Mouse (Mus musculus): ENCODE results near the gene Susd1. TPM values are rescaled to one million over a fixed set of nuclear protein-coding genes. Genes with fewer than 3 reads are reported as not detected.

Susd1 gene
- polyA plus RNA-seq, 1 experiment from 2014 or later = 1.6 TPM

DNA sequence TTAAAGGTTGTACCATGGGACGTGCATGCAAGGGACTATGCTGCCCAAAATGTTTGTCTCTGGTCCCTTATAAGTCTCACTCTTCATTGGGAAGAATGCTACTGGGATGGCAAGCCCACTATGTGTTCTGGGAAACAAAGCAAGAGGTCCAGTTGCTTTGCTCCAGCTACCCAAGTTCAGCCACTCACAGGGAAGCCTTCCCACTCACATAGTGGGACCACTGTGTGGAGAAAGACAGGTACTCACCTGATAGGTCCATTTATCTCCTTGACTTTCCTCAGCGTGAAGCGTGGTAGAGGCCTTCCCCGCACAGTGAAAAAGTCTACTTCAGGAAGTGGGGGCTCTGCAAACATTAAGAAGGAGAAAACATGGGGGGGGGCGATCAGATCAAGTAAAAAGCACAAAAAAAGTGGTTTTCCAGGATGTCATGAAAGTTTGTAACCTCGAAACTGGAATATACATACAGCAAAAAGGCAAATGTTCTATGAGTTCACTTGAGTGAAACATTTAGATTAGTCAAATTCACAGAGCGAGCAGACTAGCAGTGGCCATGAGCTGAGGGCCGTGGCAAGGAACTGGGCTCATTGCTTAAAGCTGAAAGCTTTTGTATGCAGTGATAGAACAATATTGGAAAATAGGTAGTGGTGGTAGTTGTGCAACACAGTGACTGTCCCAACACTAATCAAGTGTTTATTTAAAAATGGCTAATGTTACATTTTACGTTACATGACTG is 105.6 kb downstream of the Susd1 start:
- Histone ChIP-seq H3K4me3 (no peak overlapping the region), H3K27ac (replicated peaks) (no peak overlapping the region), H3K4me1 (peaks cover 13% of the 10 kb centered on the region), H3K36me3 (replicated peaks) (no peaks in the 10 kb centered on the region), H3K9me3 (no peaks in the 10 kb centered on the region), H3K27me3 (replicated peaks; ENCODE audit: low read depth, poor library complexity, severe bottlenecking) (no peaks in the 10 kb centered on the region)
- no peak for DNase-seq (ENCODE audit: low spot score)
- 90% methylated on average over 9 of the region's 9 CpGs for WGBS

DNA sequence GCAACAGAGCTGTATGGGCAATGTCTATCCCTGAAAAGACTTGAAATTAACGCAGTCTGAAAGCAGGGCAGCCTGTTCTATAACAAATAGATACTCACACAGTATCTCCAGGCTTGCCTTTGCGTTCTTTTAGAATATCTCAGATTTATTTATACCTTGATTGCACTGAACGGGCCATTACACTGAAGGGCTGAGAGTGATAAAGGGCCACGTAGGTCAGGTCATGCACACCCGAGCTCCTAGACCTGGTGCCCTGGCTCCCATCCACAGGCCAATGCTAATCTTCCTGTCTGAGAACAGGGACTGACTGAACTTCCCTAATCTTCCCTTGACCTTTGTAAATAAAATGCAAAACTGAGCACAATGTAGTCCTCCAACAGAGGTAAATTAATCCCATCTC is 106.3 kb downstream of the Susd1 start:
- H3K27ac ChIP-seq (replicated peaks) = 0 out of 2 replicates have a peak overlapping the region, but pooled peaks have one; percentile 51
- DNase-seq (ENCODE audit: low spot score) = no peak

GRCm38 (mm10) chr4:59331633-59332032 is 106.8 kb downstream of the Susd1 start:
- DNase-seq (ENCODE audit: low spot score) = peak; percentile 21
- no peaks in the 10 kb centered on the region for H3K27me3 ChIP-seq (replicated peaks; ENCODE audit: low read depth, poor library complexity, severe bottlenecking)
- WGBS = 54% methylated on average over 9 of the region's 9 CpGs
- peak overlapping the region; percentile 51 for H3K27ac ChIP-seq (replicated peaks)
- no peak overlapping the region for H3K4me3 ChIP-seq
- H3K9me3 ChIP-seq = no peaks in the 10 kb centered on the region
- peaks cover 13% of the 10 kb centered on the region for H3K4me1 ChIP-seq
- no peaks in the 10 kb centered on the region for H3K36me3 ChIP-seq (replicated peaks)

More for the DNA sequence above, 106.3 kb downstream of the Susd1 start:
- H3K4me3 ChIP-seq = no peak overlapping the region
- no peaks in the 10 kb centered on the region for H3K9me3 ChIP-seq
- H3K4me1 ChIP-seq = peaks cover 13% of the 10 kb centered on the region
- no peaks in the 10 kb centered on the region for H3K27me3 ChIP-seq (replicated peaks; ENCODE audit: low read depth, poor library complexity, severe bottlenecking)
- 72% methylated on average over 5 of the region's 5 CpGs for WGBS
- H3K36me3 ChIP-seq (replicated peaks) = no peaks in the 10 kb centered on the region

DNA sequence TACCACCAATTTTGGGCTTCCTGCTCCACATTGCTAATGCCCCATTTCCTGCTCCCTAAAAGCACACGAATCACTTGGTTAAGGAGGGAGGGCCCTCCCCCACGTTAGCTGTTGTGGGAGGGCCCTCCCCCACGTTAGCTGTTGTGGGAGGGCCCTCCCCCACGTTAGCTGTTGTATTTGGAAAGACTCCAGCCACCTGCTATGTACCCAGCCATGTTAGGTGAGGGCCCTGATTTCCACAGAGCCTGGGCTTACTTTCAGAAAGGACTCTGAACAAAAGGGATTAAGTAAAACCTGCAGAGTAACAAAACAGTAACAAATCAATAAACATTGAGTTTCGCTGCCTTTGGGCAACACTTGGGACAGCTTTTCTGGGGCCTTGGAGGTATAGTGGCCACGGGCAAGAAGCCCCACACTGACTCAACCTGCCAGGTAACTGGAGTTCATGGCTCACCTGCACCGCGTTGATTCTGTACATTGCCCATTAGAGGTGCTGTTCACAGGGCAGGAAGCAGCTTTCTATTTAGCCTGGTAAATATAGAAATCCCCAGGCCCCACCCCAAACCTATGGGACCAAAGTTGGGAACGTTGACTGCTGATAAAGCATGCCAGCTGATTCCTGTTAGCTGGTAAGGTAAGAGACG is 107.3 kb downstream of the Susd1 start:
- H3K27ac ChIP-seq (replicated peaks) = no peak overlapping the region
- WGBS = 38% methylated on average over 10 of the region's 10 CpGs
- DNase-seq (ENCODE audit: low spot score) = no peak

DNA sequence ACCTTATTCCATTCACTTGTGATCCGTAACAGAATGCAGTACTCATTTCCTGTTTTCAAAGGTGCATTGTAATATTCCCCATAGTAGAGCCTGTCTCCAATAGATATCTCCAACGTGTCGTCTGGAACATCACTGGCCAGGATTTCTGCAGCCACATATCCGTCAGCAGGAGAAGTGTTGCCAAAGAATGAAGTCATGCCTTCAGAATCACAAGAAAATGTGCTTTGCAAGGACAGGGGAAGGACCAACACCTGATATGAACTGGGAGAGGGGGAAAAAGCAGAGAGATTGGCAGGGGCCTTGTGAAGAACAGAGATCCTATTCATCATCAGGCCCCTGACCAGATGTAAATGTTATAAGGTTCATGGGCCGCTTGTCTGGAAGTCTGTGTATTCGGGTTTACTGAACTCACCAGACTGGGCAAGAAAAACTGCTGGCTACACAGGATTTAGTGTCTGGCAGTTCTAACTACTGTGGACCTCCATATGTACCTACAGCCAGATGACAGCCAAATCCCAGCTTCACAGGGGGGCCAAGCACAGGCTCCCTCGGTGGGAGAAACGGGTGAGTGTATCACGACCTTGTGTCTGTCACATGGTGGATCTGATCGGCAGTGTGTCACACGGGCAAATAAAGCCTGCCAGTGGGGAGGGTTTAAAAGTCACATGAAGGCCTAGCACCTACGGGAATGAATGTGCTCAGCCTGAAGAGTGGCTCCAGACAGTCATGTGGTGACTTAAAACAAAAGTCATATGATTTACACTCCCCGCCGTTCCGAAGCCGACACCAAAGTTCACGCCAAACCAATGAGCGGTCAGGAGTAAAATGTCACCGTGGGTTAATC is 108.8 kb downstream of the Susd1 start:
- DNase-seq (ENCODE audit: low spot score) = no peak
- Histone ChIP-seq H3K9me3 (no peaks in the 10 kb centered on the region), H3K4me3 (no peak overlapping the region), H3K27ac (replicated peaks) (no peak overlapping the region), H3K4me1 (peaks cover 13% of the 10 kb centered on the region), H3K27me3 (replicated peaks; ENCODE audit: low read depth, poor library complexity, severe bottlenecking) (no peaks in the 10 kb centered on the region), H3K36me3 (replicated peaks) (no peaks in the 10 kb centered on the region)
- 80% methylated on average over 19 of the region's 19 CpGs for WGBS

More for the DNA sequence above, 107.3 kb downstream of the Susd1 start:
- H3K36me3 ChIP-seq (replicated peaks) = no peaks in the 10 kb centered on the region
- H3K27me3 ChIP-seq (replicated peaks; ENCODE audit: low read depth, poor library complexity, severe bottlenecking) = no peaks in the 10 kb centered on the region
- H3K9me3 ChIP-seq = no peaks in the 10 kb centered on the region
- H3K4me3 ChIP-seq = no peak overlapping the region
- peaks cover 13% of the 10 kb centered on the region for H3K4me1 ChIP-seq

DNA sequence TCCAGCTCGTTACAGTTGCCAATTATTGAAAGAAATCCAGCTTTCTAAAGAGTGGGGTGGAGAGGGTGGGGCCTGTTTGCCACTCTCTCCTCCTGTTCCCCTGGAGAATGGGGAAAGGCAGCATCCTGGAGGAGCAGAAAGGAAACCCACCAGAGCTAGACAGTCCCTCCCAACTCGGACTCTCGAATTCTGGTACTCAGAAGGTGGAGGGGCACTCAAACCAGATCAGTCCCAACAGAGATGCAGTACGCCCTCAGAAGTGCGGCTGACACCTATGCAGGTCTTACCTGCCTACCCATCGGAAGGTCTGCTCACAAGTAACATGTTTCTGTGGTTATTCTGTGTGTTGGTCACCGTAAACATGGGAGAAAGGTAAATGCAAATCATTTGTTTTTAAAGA is 109.6 kb downstream of the Susd1 start:
- no peaks in the 10 kb centered on the region for H3K36me3 ChIP-seq (replicated peaks)
- 91% methylated on average over 7 of the region's 7 CpGs for WGBS
- DNase-seq (ENCODE audit: low spot score) = no peak
- no peak overlapping the region for H3K27ac ChIP-seq (replicated peaks)
- no peaks in the 10 kb centered on the region for H3K9me3 ChIP-seq
- H3K4me1 ChIP-seq = peaks cover 19% of the 10 kb centered on the region
- no peaks in the 10 kb centered on the region for H3K27me3 ChIP-seq (replicated peaks; ENCODE audit: low read depth, poor library complexity, severe bottlenecking)
- H3K4me3 ChIP-seq = no peak overlapping the region

- Histone ChIP-seq H3K27me3 (replicated peaks; ENCODE audit: low read depth, poor library complexity, severe bottlenecking) (no peaks in the 10 kb centered on the region), H3K27ac (replicated peaks) (no peak overlapping the region), H3K4me3 (no peak overlapping the region), H3K4me1 (peaks cover 28% of the 10 kb centered on the region), H3K9me3 (no peaks in the 10 kb centered on the region), H3K36me3 (replicated peaks) (no peaks in the 10 kb centered on the region)
- WGBS = 94% methylated on average over 5 of the region's 5 CpGs
- DNase-seq (ENCODE audit: low spot score) = no peak
These were observed 110.4 kb downstream of the Susd1 start for GRCm38 (mm10) chr4:59327986-59328385.

GRCm38 (mm10) chr4:59326031-59326760 is 112.2 kb downstream of the Susd1 start:
- H3K4me3 ChIP-seq = no peak overlapping the region
- no peak overlapping the region for H3K27ac ChIP-seq (replicated peaks)
- DNase-seq (ENCODE audit: low spot score) = no peak
- H3K27me3 ChIP-seq (replicated peaks; ENCODE audit: low read depth, poor library complexity, severe bottlenecking) = no peaks in the 10 kb centered on the region
- H3K9me3 ChIP-seq = no peaks in the 10 kb centered on the region
- WGBS = 72% methylated on average over 6 of the region's 6 CpGs
- H3K4me1 ChIP-seq = peaks cover 35% of the 10 kb centered on the region
- H3K36me3 ChIP-seq (replicated peaks) = no peaks in the 10 kb centered on the region

DNA sequence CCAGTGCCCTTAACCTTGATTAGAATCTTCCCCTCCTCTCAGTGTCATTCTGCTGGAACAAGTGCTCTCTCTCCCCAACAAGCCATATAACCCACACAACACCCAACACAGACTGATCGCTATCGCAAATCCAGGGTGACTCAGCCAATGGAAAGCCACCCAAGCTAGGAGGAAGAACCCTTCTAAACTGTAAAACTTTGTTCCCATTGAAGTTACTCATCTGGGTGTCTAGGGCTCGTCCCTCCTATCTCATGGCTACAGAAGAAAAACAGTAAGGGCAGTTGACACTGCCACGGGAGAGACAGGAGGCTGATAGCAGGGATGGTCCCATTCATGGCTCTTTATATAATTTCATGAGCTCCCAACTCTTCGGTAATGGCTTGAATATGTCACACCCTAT is 114.1 kb downstream of the Susd1 start:
- 90% methylated on average over 5 of the region's 5 CpGs for WGBS
- no peak for DNase-seq (ENCODE audit: low spot score)

GRCm38 (mm10) chr4:59323231-59323651 is 115.2 kb downstream of the Susd1 start:
- Histone ChIP-seq H3K9me3 (no peaks in the 10 kb centered on the region), H3K27ac (replicated peaks) (peak overlapping the region; percentile 66), H3K27me3 (replicated peaks; ENCODE audit: low read depth, poor library complexity, severe bottlenecking) (no peaks in the 10 kb centered on the region), H3K36me3 (replicated peaks) (no peaks in the 10 kb centered on the region), H3K4me1 (peaks cover 32% of the 10 kb centered on the region), H3K4me3 (no peak overlapping the region)
- peak; percentile 38 for DNase-seq (ENCODE audit: low spot score)
- 19% methylated on average over 7 of the region's 7 CpGs for WGBS

More for the DNA sequence above, 114.1 kb downstream of the Susd1 start:
- no peaks in the 10 kb centered on the region for H3K36me3 ChIP-seq (replicated peaks)
- H3K4me3 ChIP-seq = no peak overlapping the region
- peaks cover 32% of the 10 kb centered on the region for H3K4me1 ChIP-seq
- no peaks in the 10 kb centered on the region for H3K27me3 ChIP-seq (replicated peaks; ENCODE audit: low read depth, poor library complexity, severe bottlenecking)
- H3K9me3 ChIP-seq = no peaks in the 10 kb centered on the region
- no peak overlapping the region for H3K27ac ChIP-seq (replicated peaks)

DNA sequence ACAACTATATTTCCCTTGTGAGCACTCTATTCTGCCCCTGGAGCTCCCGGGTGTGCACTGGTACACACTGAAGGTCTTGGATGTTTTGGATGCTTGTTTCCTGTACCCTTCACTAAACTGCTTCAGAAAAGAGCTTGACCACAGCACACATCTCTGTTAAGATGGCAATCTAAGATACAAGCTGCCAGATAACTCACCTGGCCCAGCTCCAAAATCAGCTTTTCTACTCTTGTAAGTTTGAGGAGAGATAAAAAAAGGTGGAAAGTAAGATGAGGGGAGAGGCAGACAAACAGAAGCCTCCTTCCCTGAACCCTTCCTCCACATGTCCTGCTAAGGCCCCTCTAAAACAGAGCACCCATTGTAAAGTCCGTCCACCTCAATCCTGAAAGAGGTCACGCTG is 115.7 kb downstream of the Susd1 start:
- Histone ChIP-seq H3K27me3 (replicated peaks; ENCODE audit: low read depth, poor library complexity, severe bottlenecking) (no peaks in the 10 kb centered on the region), H3K4me1 (peaks cover 32% of the 10 kb centered on the region), H3K27ac (replicated peaks) (peak overlapping the region; percentile 66), H3K36me3 (replicated peaks) (no peaks in the 10 kb centered on the region), H3K9me3 (no peaks in the 10 kb centered on the region), H3K4me3 (no peak overlapping the region)
- no peak for DNase-seq (ENCODE audit: low spot score)
- WGBS = 34% methylated on average over 3 of the region's 3 CpGs

DNA sequence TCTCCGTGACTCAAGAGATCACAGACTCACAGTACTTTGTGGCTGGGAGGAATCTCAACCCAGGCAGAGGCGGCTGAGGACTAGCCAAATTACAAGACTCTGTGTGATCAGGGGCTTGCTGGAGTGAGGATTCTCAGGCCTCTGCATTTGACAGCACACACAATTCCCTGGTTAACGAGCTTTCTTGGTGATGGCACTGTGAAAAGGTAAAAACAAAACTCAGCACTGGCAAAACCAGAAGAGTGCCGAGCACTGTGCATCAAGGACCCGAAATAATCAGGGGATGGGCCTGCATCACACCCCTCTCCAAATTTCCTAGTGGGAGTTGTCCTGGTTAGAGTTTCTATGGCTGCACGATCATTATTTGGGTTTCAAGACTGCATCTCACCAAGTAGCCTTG is 116.4 kb downstream of the Susd1 start:
- Histone ChIP-seq H3K9me3 (no peaks in the 10 kb centered on the region), H3K36me3 (replicated peaks) (no peaks in the 10 kb centered on the region), H3K4me3 (no peak overlapping the region), H3K27ac (replicated peaks) (0 out of 2 replicates have a peak overlapping the region, but pooled peaks have one; percentile 25), H3K27me3 (replicated peaks; ENCODE audit: low read depth, poor library complexity, severe bottlenecking) (no peaks in the 10 kb centered on the region), H3K4me1 (peaks cover 32% of the 10 kb centered on the region)
- 71% methylated on average over 6 of the region's 6 CpGs for WGBS
- no peak for DNase-seq (ENCODE audit: low spot score)

Measured in embryonic facial prominence, embryonic 10.5 days (tissue).